Mouse (Mus musculus) erythroblast, embryonic 14.5 days (primary cell): ENCODE measurements around the gene Fez2. TPM values are rescaled to one million over a fixed set of nuclear protein-coding genes. Genes with fewer than 3 reads are reported as not detected.
A peak's percentile ranks its signal among the peaks of the same experiment; 100 is the strongest.

Experiments
- H3K27me3 ChIP-seq: 2 replicates; pipeline ENCODE4 v1.6.1; 2012; ENCODE audit warnings: inconsistent platforms; ENCODE audit not compliant: control insufficient read depth
- H3K36me3 ChIP-seq: 2 replicates; pipeline ENCODE4 v1.6.1; 2012; ENCODE audit warnings: mild to moderate bottlenecking, inconsistent platforms; ENCODE audit not compliant: control insufficient read depth
- H3K4me1 ChIP-seq: 2 replicates; pipeline ENCODE4 v1.6.1; 2012; ENCODE audit warnings: inconsistent platforms; ENCODE audit not compliant: control insufficient read depth
- H3K4me3 ChIP-seq: replicated peaks from 2 replicates; pipeline ENCODE3; 2012; ENCODE audit warnings: moderate library complexity, mild to moderate bottlenecking, inconsistent platforms
- H3K9me3 ChIP-seq: 2 replicates; pipeline ENCODE4 v1.6.1; 2012; ENCODE audit warnings: low read length, inconsistent platforms, mixed read lengths; ENCODE audit not compliant: control insufficient read depth
- GATA1 ChIP-seq: IDR thresholded peaks from 2 replicates; pipeline ENCODE4 v1.6.1; 2012; ENCODE audit warnings: low read length, inconsistent platforms, mixed read lengths
- TAL1 ChIP-seq: IDR thresholded peaks from 3 replicates; pipeline ENCODE4 v1.6.1; 2012; ENCODE audit warnings: low read length, inconsistent platforms, mixed read lengths
- polyA plus RNA-seq: library from polyadenylated mRNA; stranded (reverse); fragments of >175 nt; gene quantifications from 2 replicates; pipeline ENCODE4 v1.2.3, GENCODE M21; 2012

Gene Fez2
- polyA plus RNA-seq, 1 experiment, result 0.73 TPM

GRCm38 (mm10) chr17:78361939-78362728 lies 55.8 kb downstream of the Fez2 start:
- Histone ChIP-seq H3K9me3 (no peaks in the 10 kb centered on the region), H3K4me1 (peaks cover 12% of the 10 kb centered on the region), H3K27me3 (no peaks in the 10 kb centered on the region), H3K36me3 (no peaks in the 10 kb centered on the region), H3K4me3 (peak overlapping the region; percentile 53)
- TF ChIP-seq TAL1 (no peak), GATA1 (no peak)

- Histone ChIP-seq H3K9me3 (no peaks in the 10 kb centered on the region), H3K36me3 (no peaks in the 10 kb centered on the region), H3K27me3 (no peaks in the 10 kb centered on the region), H3K4me1 (peaks cover 12% of the 10 kb centered on the region), H3K4me3 (no peak overlapping the region)
- no peak for TF ChIP-seq GATA1
- no peak for TF ChIP-seq TAL1
Observed at GRCm38 (mm10) chr17:78358251-78358726, 59.7 kb downstream of the Fez2 start.

DNA sequence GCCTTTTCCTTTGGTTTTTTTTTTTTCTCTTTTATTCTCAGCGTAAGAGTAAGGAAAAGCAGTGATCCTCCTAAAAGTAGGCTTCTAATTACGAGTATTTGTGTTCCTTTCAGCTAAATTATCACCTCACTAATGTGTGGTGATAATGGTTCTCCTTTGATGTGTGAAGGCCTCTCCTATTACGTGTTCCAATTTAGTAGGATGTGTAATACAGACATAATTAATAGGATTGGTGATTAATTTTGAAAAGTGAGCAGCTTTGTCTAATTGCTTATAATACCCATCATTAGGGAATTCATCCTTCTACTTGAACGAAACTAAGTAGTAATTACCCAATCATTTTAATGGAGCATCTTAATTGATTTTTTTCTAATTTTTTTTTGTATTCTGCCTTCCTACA lies 60.2 kb downstream of the Fez2 start:
- Histone ChIP-seq H3K27me3 (no peaks in the 10 kb centered on the region), H3K4me3 (no peak overlapping the region), H3K9me3 (no peaks in the 10 kb centered on the region), H3K36me3 (no peaks in the 10 kb centered on the region), H3K4me1 (peaks cover 11% of the 10 kb centered on the region)
- TF ChIP-seq GATA1, result no peak
- no peak for TF ChIP-seq TAL1

DNA sequence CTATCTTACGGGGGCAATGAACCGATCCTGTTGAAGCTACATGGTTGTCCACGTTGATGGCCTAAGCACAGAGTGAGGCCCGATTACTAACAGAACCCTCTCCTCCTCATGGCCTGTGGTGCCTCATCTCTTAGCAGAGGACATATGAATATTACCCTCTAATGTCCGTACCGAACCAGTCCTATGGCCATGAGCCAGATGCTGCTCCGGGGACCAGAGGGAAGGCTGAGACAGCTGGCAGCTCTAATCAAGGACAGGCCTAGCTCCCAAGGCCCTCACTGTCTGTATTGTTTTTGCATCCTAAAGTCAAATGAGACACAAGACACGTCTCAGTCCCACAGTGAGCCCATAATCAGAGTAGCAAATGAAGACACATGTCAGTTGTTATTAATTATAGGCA lies 62.3 kb downstream of the Fez2 start:
- TF ChIP-seq TAL1, result no peak
- TF ChIP-seq GATA1, result no peak
- Histone ChIP-seq H3K9me3 (no peaks in the 10 kb centered on the region), H3K36me3 (peaks cover 3% of the 10 kb centered on the region), H3K27me3 (no peaks in the 10 kb centered on the region), H3K4me1 (no peaks in the 10 kb centered on the region; the same call in 1 of the 2 replicates), H3K4me3 (no peak overlapping the region)

GRCm38 (mm10) chr17:78354871-78355270 lies 63.1 kb downstream of the Fez2 start:
- Histone ChIP-seq H3K4me3 (no peak overlapping the region), H3K9me3 (no peaks in the 10 kb centered on the region), H3K36me3 (peaks cover 3% of the 10 kb centered on the region), H3K27me3 (no peaks in the 10 kb centered on the region), H3K4me1 (no peaks in the 10 kb centered on the region; the same call in 1 of the 2 replicates)
- TF ChIP-seq TAL1 (no peak), GATA1 (no peak)

DNA sequence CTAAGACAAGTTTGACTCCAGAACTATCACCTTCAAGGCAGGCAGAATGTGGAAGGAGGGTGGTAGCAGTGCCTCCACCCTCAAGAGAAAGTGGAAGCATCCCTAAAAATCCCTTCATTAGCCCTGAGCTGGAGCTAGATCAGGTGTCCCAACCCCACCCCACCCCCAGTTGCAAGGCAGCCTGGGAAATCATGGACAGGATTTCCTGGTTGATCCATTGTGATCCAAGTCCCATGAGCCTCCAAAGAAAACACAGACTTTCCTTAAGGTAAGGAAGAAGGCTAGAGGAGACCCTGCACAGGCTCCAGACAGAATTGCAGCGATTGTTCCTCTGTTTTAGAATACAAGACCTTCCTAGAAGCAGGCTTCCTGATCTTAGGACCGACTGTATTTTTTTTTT lies 63.5 kb downstream of the Fez2 start:
- Histone ChIP-seq H3K4me1 (no peaks in the 10 kb centered on the region; the same call in 1 of the 2 replicates), H3K36me3 (peaks cover 3% of the 10 kb centered on the region), H3K9me3 (no peaks in the 10 kb centered on the region), H3K4me3 (no peak overlapping the region), H3K27me3 (no peaks in the 10 kb centered on the region)
- no peak for TF ChIP-seq GATA1
- TF ChIP-seq TAL1, result no peak

GRCm38 (mm10) chr17:78352500-78352855 lies 65.5 kb downstream of the Fez2 start:
- H3K36me3 ChIP-seq, result peaks cover 3% of the 10 kb centered on the region
- TF ChIP-seq GATA1 (no peak), TAL1 (no peak)
- H3K4me1 ChIP-seq, result no peaks in the 10 kb centered on the region; the same call in 1 of the 2 replicates
- H3K4me3 ChIP-seq, result no peak overlapping the region
- no peaks in the 10 kb centered on the region for H3K27me3 ChIP-seq
- H3K9me3 ChIP-seq, result no peaks in the 10 kb centered on the region

DNA sequence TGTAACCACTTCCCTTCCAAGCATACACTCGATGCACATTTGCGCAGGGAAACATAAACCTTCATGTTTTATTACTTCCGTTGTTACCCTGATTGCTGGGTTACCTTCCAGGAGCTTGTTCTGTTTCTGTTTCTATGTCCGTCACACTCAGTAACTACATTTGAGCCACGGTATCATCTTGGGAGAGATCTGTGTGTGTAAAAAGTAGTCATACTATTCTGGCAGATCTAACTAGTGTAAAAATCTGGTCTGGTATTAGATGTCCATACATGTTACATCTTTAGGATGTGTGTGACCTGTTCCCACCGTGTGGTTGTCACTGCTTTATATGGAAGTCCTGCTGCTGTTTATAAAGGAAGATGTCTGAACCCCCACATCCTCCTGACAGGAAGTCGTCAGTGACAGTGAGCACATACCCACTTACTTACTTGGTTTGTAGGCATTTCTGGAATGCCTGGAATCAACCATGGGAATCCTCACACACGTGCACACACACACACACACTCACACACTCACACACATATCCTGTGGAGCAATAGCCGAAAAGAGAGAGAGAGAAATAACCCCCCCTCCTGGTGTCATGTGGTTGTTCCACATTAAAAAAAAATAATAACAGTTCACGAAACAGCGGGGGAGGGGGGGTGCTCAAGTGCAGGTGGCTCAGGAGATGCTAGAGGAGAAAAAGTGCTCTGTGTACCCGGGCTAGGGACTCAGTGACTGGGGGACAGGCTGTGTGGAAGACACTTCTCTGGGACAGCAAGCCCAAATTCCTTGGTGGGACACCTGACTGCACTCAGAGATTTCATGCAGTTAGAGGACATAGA lies 66.1 kb downstream of the Fez2 start:
- no peaks in the 10 kb centered on the region for H3K27me3 ChIP-seq
- no peaks in the 10 kb centered on the region for H3K9me3 ChIP-seq
- no peak for TF ChIP-seq GATA1
- TF ChIP-seq TAL1, result no peak
- no peak overlapping the region for H3K4me3 ChIP-seq
- H3K4me1 ChIP-seq, result no peaks in the 10 kb centered on the region; the same call in 1 of the 2 replicates
- peaks cover 3% of the 10 kb centered on the region for H3K36me3 ChIP-seq
